Mouse (Mus musculus): ENCODE data around the gene Fcrl1.

- TF ChIP-seq CTCF (IDR thresholded peaks at IDR 0.05; ENCODE audit: low read depth, low read length) (no peak), POLR2A (IDR thresholded peaks at IDR 0.05; ENCODE audit: insufficient read depth, low read length) (no peak)
Observed at GRCm38 (mm10) chr3:87383308-87383707, 7.1 kb downstream of the Fcrl1 start.

Data from ES-Bruce4 (cell line).